Comparison of ENCODE assay signal across 21 mouse cellular contexts in the genomic region with DNA sequence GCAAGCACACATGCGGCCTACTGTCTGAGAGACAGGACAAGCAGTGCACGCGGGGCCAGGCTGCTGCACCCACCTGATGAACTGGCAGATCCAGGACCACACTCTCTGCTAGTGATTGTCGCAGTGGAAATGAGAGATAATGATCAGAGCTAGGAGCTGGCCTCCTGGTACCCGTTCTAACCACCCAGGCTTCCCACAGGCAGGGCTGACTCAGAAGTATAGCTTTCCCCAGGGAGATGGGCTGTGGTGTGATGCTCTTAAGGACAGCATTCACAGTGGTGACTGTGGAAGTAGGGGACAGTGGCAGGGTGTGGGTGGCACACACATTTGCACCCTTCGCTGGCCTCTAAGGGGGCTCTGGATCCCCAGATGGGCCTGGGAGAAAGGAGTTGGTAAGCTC.
"Had no signal": no experiment of that assay in that cellular context is flagged by ENCODE, and none has a peak within 500 bp of the region (broad histone marks: within the 10 kb centered on the region; RNA-seq: fewer than 3 reads in every experiment).

No protein-coding gene starts in this region.

- H3K4me2 ChIP-seq: kidney, embryonic 15.5 days; limb, embryonic 12.5 days; limb, embryonic 15.5 days; liver, embryonic 11.5 days; lung, embryonic 14.5 days; neural tube, embryonic 13.5 days; stomach, embryonic 15.5 days had no signal

- H3K4me3 ChIP-seq: kidney, embryonic 15.5 days; left cerebral cortex, adult 2 months; limb, embryonic 12.5 days; limb, embryonic 15.5 days; myocyte; neural tube, embryonic 13.5 days; stomach, embryonic 15.5 days had no signal

- DNase-seq: kidney, adult 8-10 months; kidney, postnatal 10 days; kidney, postnatal 36 days; layer of hippocampus, postnatal 36 days; left cerebral cortex, postnatal 4 days; liver, postnatal 0 days; lung, embryonic 14.5 days; right cerebral cortex, postnatal 25 days; spleen, adult 18-20 months; thymus, postnatal 25 days had no signal

- H3K27ac ChIP-seq: kidney, embryonic 15.5 days; left cerebral cortex, adult 2 months; limb, embryonic 12.5 days; limb, embryonic 15.5 days; liver, embryonic 14.5 days; macrophage; neural tube, embryonic 13.5 days; stomach, embryonic 15.5 days had no signal

- ATAC-seq: liver, postnatal 0 days; lung, postnatal 0 days had no signal

- H3K27me3 ChIP-seq: stomach, embryonic 15.5 days had no signal

- H3K9ac ChIP-seq: kidney, embryonic 15.5 days; limb, embryonic 12.5 days; limb, embryonic 15.5 days; liver, embryonic 14.5 days; liver, postnatal 0 days; lung, embryonic 14.5 days; neural tube, embryonic 13.5 days; stomach, embryonic 15.5 days had no signal

- H3K9me3 ChIP-seq: kidney, embryonic 15.5 days; limb, embryonic 12.5 days; limb, embryonic 15.5 days; neural tube, embryonic 13.5 days; stomach, embryonic 15.5 days had no signal

- H3K36me3 ChIP-seq: kidney, embryonic 15.5 days; limb, embryonic 12.5 days; limb, embryonic 15.5 days; neural tube, embryonic 13.5 days; stomach, embryonic 15.5 days had no signal
